Mouse (Mus musculus) small intestine, adult 2 months (tissue): ENCODE data around the gene Acbd4. TPM values are rescaled to one million over a fixed set of nuclear protein-coding genes. Genes with fewer than 3 reads are reported as not detected.

Source experiments
- H3K27ac ChIP-seq: fragments of 200-500 bp; 2 replicates; pipeline ENCODE4 v1.5.1; 2012; ENCODE audit warnings: low read depth, low read length, control low read depth, inconsistent platforms; ENCODE audit not compliant: insufficient read depth
- H3K27me3 ChIP-seq: fragments of 200-500 bp; 2 replicates; pipeline ENCODE4 v1.6.1; 2012; ENCODE audit warnings: mild to moderate bottlenecking, moderate library complexity, low read length, inconsistent platforms; ENCODE audit not compliant: control insufficient read depth, insufficient read depth
- H3K36me3 ChIP-seq: fragments of 200-500 bp; 2 replicates; pipeline ENCODE4 v1.6.1; 2012; ENCODE audit warnings: mild to moderate bottlenecking, low read length, control low read depth, inconsistent platforms; ENCODE audit not compliant: control insufficient read depth, insufficient read depth
- H3K4me1 ChIP-seq: fragments of 200-500 bp; 2 replicates; pipeline ENCODE4 v1.6.1; 2012; ENCODE audit warnings: low read length, inconsistent platforms, mixed read lengths; ENCODE audit not compliant: control insufficient read depth, insufficient read depth, insufficient read length
- H3K4me3 ChIP-seq: fragments of 200-500 bp; 2 replicates; pipeline ENCODE4 v1.5.1; 2012; ENCODE audit warnings: low read depth, mild to moderate bottlenecking, control low read depth, inconsistent platforms, low read length, moderate library complexity
- CTCF ChIP-seq: fragments of 200-500 bp; IDR thresholded peaks from 2 replicates; pipeline ENCODE4 v1.5.1; 2012; ENCODE audit warnings: low read depth, mild to moderate bottlenecking, control low read depth, inconsistent platforms, low read length, moderate library complexity, mixed read lengths; ENCODE audit not compliant: insufficient replicate concordance, insufficient read length; ENCODE audit errors: extremely low read depth
- POLR2A ChIP-seq: fragments of 200-500 bp; IDR thresholded peaks from 2 replicates; pipeline ENCODE4 v1.6.1; 2012; ENCODE audit warnings: low read depth, mild to moderate bottlenecking, control low read depth, inconsistent platforms, low read length, moderate library complexity
- whole genome bisulfite sequencing: fragments of 180-500 bp; shearing (Covaris S2); methylation state at CpG from one replicate; pipeline ENCODE4 v1.1.7; 2018; 5-methylcytosine and 5-hydroxymethylcytosine counted together
- polyA plus RNA-seq: library from polyadenylated mRNA; depleted of rRNA; stranded (reverse); fragments of >200 nt; gene quantifications from 2 replicates; pipeline ENCODE4 v1.2.3, GENCODE M21; 2012

Acbd4 gene
- polyA plus RNA-seq, 1 experiment: 234 TPM

DNA sequence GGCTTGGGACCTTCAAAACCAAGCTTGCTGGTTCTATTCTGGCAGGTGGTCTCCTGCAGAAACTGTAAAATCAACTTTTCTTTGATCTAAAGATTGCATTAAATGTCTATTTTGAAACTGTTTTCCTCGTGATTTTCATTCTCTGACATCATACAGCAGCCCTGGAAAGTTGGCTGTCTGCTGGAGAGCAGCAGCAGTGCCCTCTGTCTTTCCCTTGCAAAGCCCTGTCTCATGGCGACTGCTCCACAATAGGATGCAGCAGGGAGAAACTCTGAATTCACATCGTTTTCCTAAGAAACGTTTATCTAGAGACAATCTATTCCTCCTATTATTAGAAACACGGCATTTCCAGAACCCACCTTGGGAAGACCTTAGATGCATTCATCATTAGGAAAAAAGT, 18.1 kb downstream of the Acbd4 start:
- no peaks in the 10 kb centered on the region for H3K36me3 ChIP-seq
- H3K4me1 ChIP-seq: peaks cover 2% of the 10 kb centered on the region; the same call in 1 of the 2 replicates
- H3K4me3 ChIP-seq: no peak overlapping the region
- WGBS: 57% methylated on average over 5 of the region's 5 CpGs
- no peak overlapping the region for H3K27ac ChIP-seq
- H3K27me3 ChIP-seq: no peaks in the 10 kb centered on the region
- no peak for TF ChIP-seq CTCF
- TF ChIP-seq POLR2A: no peak

DNA sequence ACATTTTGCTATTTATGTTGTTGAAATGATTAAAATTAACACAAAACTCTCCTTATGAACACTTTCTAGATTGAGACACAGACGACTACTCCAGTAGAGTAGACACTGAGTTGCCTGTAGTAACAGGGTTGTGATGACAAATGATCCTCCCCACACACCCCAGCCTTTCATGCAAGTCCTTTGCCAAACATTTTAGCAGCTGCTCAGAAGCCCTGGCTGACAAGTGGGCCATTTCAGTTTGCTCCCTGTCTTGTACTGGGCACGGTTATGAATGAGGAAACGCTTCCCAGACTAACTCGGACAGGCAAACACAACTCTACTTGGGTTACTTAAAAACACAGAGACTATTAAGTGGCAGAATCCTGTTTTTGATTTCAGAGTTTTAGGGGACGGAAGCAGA, 18.8 kb downstream of the Acbd4 start:
- TF ChIP-seq POLR2A: no peak
- TF ChIP-seq CTCF: no peak

DNA sequence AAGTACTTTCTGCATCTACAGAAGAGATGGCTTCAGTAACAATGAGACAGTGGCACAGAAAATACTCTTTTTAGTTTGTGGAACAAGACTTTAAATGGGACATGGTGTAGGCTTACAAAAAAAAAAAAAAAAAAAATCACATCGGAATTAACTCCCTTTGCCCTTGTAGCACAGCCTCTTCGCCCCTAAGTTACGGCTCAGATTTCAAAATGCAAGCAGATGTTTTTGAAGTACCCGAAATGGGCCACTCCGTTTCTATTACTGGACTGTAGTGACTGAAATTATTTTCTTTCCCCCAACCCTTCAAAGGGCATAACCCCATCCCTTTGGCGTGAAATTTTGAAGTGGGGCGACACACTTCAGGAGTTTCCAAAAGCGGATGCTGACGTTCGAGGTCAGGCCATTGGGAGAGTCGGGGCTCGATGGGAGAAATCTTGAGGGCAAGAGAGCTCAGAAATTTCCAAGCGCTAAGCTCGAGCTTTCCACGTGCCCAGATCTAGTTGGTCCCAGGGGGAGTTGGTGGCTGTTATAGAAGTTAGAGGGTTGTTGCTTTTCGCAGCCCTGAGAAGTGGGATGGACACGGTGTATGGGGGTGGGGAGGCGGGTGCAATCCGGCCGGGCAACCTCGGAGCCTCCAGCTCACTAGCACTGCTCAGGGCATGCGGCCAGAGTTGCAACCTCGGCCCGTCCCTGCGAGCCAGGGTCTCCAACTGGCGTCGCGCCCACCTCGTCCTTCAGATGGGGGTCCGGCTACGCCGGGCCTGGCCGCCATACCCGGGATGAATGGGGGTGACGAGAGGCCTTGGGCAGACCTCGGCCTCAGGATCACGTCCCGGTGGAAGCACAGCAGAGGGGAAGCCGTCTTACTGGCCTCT, 30.5 kb downstream of the Acbd4 start, which contains the start of gene Hexim2:
Hexim2 (plus strand) TSS at position 729 of the 875 bp plus-strand sequence.
- no peaks in the 10 kb centered on the region for H3K27me3 ChIP-seq

More for the DNA sequence above, 18.8 kb downstream of the Acbd4 start:
- Histone ChIP-seq H3K27me3 (no peaks in the 10 kb centered on the region), H3K4me3 (no peak overlapping the region), H3K36me3 (no peaks in the 10 kb centered on the region), H3K27ac (no peak overlapping the region), H3K4me1 (no peaks in the 10 kb centered on the region; the same call in 1 of the 2 replicates)
- WGBS: 56% methylated on average over 5 of the region's 5 CpGs

DNA sequence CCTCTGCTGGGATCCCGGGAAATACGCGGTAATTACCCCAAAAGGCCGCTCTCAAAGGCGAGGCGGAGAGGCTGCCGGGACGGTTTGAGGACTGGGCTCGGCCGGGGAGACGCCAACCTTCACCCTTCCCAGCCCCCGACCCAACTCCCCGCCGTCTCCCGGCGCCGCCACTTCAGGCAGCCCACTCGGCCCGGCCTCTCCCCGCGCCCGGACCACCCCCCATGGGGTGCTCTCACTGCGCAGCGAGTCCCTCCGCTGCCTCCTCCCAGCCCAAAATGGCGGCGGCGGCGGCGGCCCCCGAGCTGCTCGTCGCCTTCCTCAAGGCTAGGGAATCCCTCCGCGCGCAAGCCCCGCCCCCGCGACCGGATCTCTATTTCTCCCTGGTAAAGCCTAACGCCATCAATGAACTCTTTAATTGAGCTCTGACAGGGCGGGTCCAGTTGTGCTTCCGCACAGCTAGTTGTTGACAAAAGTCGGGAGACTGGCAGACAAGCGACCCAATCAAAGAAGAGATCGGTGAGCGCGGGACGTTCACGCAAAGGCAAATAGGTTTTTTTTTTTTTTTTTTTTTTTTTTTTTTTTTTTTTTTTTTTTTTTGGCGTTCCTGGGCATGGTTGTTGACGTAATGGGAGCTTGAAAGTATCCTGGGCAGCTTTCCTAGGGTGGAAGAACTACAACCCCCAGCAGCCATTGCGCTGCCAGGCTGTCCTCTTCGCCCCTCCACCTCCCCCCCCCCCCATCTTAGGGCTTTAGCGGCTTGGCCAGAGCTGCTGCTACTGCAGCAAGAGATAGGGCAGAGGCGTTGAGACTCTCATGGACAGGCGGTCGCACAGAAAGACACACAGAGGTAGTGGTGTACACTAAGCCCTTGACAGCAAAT, 31.3 kb downstream of the Acbd4 start:
- Histone ChIP-seq H3K4me1 (peaks cover 5% of the 10 kb centered on the region; the same call in 1 of the 2 replicates), H3K27ac (peak overlapping the region; percentile 92), H3K4me3 (peak overlapping the region; percentile 87)

More for the DNA sequence above, 30.5 kb downstream of the Acbd4 start, which contains the start of gene Hexim2:
- Histone ChIP-seq H3K27ac (peak within 1 kb of the TSS; percentile 92), H3K36me3 (no peaks in the 10 kb centered on the region), H3K4me1 (peaks cover 5% of the 10 kb centered on the region; the same call in 1 of the 2 replicates), H3K4me3 (peak within 1 kb of the TSS; percentile 87)
- TF ChIP-seq POLR2A: 0 out of 2 replicates have a peak, but pooled peaks have one; percentile 7
- no peak for TF ChIP-seq CTCF
- WGBS: under 1% methylated on average over 39 of the region's 39 CpGs

DNA sequence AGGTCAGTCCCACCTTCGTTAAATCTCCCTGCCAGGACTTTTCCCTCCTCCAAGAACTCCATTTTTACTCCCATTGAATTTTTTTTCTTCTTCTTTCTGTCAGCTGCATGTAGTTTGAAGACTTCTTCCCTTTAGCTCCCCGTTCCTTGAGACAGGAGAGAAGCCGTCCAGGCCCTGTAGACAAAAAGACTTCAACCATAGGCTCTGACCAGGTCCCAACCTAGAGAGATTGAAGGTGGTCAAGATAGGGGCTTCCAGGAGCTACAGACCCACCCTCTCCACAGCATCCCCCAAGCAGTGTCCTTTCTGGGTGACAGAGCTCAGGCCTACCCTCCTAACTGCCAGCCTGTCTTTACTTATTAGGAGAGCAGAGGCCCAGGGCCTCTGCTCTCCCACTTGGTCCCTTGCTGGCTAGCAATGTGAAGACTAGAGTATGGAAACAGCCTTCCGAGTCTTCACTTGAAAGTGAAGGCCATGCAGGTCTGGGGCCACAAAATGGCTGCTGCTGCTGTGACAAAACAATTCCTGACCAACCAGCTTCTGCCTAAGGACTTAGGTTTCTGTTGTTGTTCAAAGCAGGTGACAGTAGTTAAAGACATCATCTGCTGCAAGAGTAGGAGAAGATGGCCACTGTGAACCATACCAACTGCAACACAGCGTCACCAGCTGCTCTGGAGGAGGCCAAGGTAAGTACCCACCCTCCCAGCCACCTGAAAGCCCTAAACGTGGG, 32.1 kb downstream of the Acbd4 start:
- H3K4me3 ChIP-seq: peak overlapping the region; percentile 57
- peak overlapping the region; percentile 48 for H3K27ac ChIP-seq
- peaks cover 5% of the 10 kb centered on the region; the same call in 1 of the 2 replicates for H3K4me1 ChIP-seq
- no peaks in the 10 kb centered on the region for H3K27me3 ChIP-seq
- WGBS: 59% methylated on average over 6 of the region's 6 CpGs
- H3K36me3 ChIP-seq: no peaks in the 10 kb centered on the region
- TF ChIP-seq CTCF (no peak), POLR2A (no peak)

More for the DNA sequence above, 31.3 kb downstream of the Acbd4 start:
- peak; percentile 94 for TF ChIP-seq POLR2A
- no peak for TF ChIP-seq CTCF
- WGBS: under 1% methylated on average over 58 of the region's 58 CpGs
- Histone ChIP-seq H3K27me3 (no peaks in the 10 kb centered on the region), H3K36me3 (no peaks in the 10 kb centered on the region)

DNA sequence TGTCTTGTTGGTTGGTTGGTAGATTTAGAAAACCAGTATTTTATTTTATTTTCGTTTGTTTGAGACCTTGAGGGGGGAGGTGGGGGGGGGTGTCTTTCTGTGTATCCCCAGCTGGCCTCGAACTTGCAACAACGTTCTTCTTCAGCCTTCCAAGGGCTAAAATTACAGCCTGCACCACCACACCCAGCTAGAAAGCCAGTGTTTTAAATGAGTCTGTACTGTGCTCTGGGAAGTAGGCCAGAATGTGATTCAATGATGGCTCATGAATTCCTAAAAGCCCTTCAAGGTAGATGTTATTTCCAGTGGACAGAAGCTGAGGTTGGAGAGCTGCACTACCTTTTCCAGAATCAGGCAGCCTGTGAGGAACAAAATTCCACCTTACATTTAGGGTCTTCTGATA, 32.7 kb downstream of the Acbd4 start:
- 42% methylated on average over 3 of the region's 3 CpGs for WGBS
- H3K4me3 ChIP-seq: no peak overlapping the region
- peaks cover 5% of the 10 kb centered on the region; the same call in 1 of the 2 replicates for H3K4me1 ChIP-seq
- H3K27me3 ChIP-seq: no peaks in the 10 kb centered on the region
- no peak for TF ChIP-seq CTCF
- no peak for TF ChIP-seq POLR2A
- no peaks in the 10 kb centered on the region for H3K36me3 ChIP-seq
- H3K27ac ChIP-seq: no peak overlapping the region
